Mouse (Mus musculus) embryonic fibroblast, embryonic 13.5 days (primary cell): ENCODE measurements at regions not wholly inside any gene's neighbourhood (a gene's known extent, or its start where the extent isn't known, plus 50 kb on each side); places are given as distances from the start of the nearest gene placed in this dataset.

ENCODE experiments used
- CTCF ChIP-seq: IDR thresholded peaks from 2 replicates; pipeline ENCODE4 v1.5.1; 2011; ENCODE audit warnings: mild to moderate bottlenecking, control low read depth, low read length, moderate library complexity, borderline replicate concordance; ENCODE audit not compliant: insufficient read depth
- POLR2A ChIP-seq: IDR thresholded peaks from 2 replicates; pipeline ENCODE4 v1.6.1; 2011; ENCODE audit warnings: low read depth, mild to moderate bottlenecking, control low read depth, low read length, moderate library complexity

DNA sequence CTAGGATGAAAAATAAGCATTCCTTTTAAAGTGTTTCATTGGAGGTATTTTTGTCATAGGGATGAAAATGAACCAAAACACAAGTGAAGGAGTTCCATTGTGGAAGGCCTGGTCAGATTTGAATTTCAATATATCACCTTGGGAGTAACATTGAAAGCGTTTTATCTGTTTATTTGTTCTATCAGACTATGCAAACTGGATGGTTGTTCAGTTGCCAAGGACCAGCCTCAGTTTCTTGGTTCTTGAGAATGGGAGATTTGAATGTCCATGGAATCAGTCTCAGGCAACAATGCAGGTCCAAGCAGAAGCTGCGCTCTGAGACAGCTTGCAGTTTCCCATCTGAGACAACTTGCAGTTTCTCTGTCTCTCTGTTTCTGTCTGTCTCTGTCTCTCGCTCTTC lies 211.0 kb upstream of the Pfkp start:
- TF ChIP-seq CTCF = no peak
- TF ChIP-seq POLR2A = no peak
